Mouse (Mus musculus): ENCODE measurements at regions not wholly inside any gene's neighbourhood (a gene's known extent, or its start where the extent isn't known, plus 50 kb on each side); places are given as distances from the start of the nearest gene placed in this dataset.
A peak's percentile ranks its signal among the peaks of the same experiment; 100 is the strongest.

GRCm38 (mm10) chr7:67462591-67462990, 89.9 kb upstream of the Mef2a start:
- Histone ChIP-seq H3K36me3 (no peaks in the 10 kb centered on the region), H3K4me2 (replicated peaks) (no peak overlapping the region), H3K27me3 (no peaks in the 10 kb centered on the region), H3K4me3 (replicated peaks) (no peak overlapping the region), H3K9me3 (replicated peaks) (no peaks in the 10 kb centered on the region), H3K27ac (replicated peaks) (no peak overlapping the region), H3K9ac (no peak overlapping the region), H3K4me1 (peaks cover 28% of the 10 kb centered on the region; the same call in 1 of the 2 replicates)
- WGBS: 57% methylated on average over 9 of the region's 9 CpGs
- ATAC-seq (ENCODE audit: insufficient number of reproducible peaks, low FRiP score, low TSS enrichment, low read depth): no peak

GRCm38 (mm10) chr7:67461333-67462255, 88.9 kb upstream of the Mef2a start:
- Histone ChIP-seq H3K27ac (replicated peaks) (no peak overlapping the region; the same call in 1 of the 2 replicates), H3K27me3 (no peaks in the 10 kb centered on the region), H3K9ac (no peak overlapping the region), H3K9me3 (replicated peaks) (no peaks in the 10 kb centered on the region), H3K4me1 (peaks cover 28% of the 10 kb centered on the region; the same call in 1 of the 2 replicates), H3K4me3 (replicated peaks) (no peak overlapping the region), H3K4me2 (replicated peaks) (no peak overlapping the region), H3K36me3 (no peaks in the 10 kb centered on the region)
- no peak for ATAC-seq (ENCODE audit: insufficient number of reproducible peaks, low FRiP score, low TSS enrichment, low read depth)
- WGBS: 79% methylated on average over 11 of the region's 11 CpGs

GRCm38 (mm10) chr7:67459810-67460209, 87.2 kb upstream of the Mef2a start:
- ATAC-seq (ENCODE audit: insufficient number of reproducible peaks, low FRiP score, low TSS enrichment, low read depth): 0 out of 2 replicates have a peak, but pooled peaks have one; percentile 42
- H3K4me3 ChIP-seq (replicated peaks): no peak overlapping the region
- no peaks in the 10 kb centered on the region for H3K36me3 ChIP-seq
- peak overlapping the region; percentile 48; the same call in 1 of the 2 replicates for H3K27ac ChIP-seq (replicated peaks)
- H3K27me3 ChIP-seq: no peaks in the 10 kb centered on the region
- no peak overlapping the region for H3K4me2 ChIP-seq (replicated peaks)
- H3K9me3 ChIP-seq (replicated peaks): no peaks in the 10 kb centered on the region
- WGBS: 60% methylated on average over 10 of the region's 10 CpGs
- peaks cover 28% of the 10 kb centered on the region; the same call in 1 of the 2 replicates for H3K4me1 ChIP-seq
- H3K9ac ChIP-seq: no peak overlapping the region

- 93% methylated on average over 9 of the region's 9 CpGs for WGBS
- H3K36me3 ChIP-seq: no peaks in the 10 kb centered on the region
- no peaks in the 10 kb centered on the region for H3K27me3 ChIP-seq
- no peak overlapping the region for H3K9ac ChIP-seq
- H3K4me1 ChIP-seq: peaks cover 28% of the 10 kb centered on the region; the same call in 1 of the 2 replicates
- no peaks in the 10 kb centered on the region for H3K9me3 ChIP-seq (replicated peaks)
- H3K27ac ChIP-seq (replicated peaks): 0 out of 2 replicates have a peak overlapping the region, but pooled peaks have one; percentile 48
- no peak for ATAC-seq (ENCODE audit: insufficient number of reproducible peaks, low FRiP score, low TSS enrichment, low read depth)
- H3K4me3 ChIP-seq (replicated peaks): no peak overlapping the region
- H3K4me2 ChIP-seq (replicated peaks): no peak overlapping the region
Observed at GRCm38 (mm10) chr7:67459209-67459608, 86.6 kb upstream of the Mef2a start.

GRCm38 (mm10) chr7:67458640-67459039, 86.0 kb upstream of the Mef2a start:
- no peaks in the 10 kb centered on the region for H3K9me3 ChIP-seq (replicated peaks)
- H3K9ac ChIP-seq: no peak overlapping the region
- H3K36me3 ChIP-seq: no peaks in the 10 kb centered on the region
- H3K27me3 ChIP-seq: no peaks in the 10 kb centered on the region
- no peak overlapping the region for H3K27ac ChIP-seq (replicated peaks)
- no peak overlapping the region for H3K4me2 ChIP-seq (replicated peaks)
- peaks cover 27% of the 10 kb centered on the region; the same call in 1 of the 2 replicates for H3K4me1 ChIP-seq
- ATAC-seq (ENCODE audit: insufficient number of reproducible peaks, low FRiP score, low TSS enrichment, low read depth): no peak
- WGBS: 82% methylated on average over 4 of the region's 4 CpGs
- H3K4me3 ChIP-seq (replicated peaks): no peak overlapping the region

- Histone ChIP-seq H3K27ac (replicated peaks) (no peak overlapping the region), H3K27me3 (no peaks in the 10 kb centered on the region), H3K9me3 (replicated peaks) (no peaks in the 10 kb centered on the region), H3K4me1 (peaks cover 21% of the 10 kb centered on the region; the same call in 1 of the 2 replicates), H3K36me3 (no peaks in the 10 kb centered on the region), H3K4me2 (replicated peaks) (no peak overlapping the region), H3K4me3 (replicated peaks) (no peak overlapping the region), H3K9ac (no peak overlapping the region)
- ATAC-seq (ENCODE audit: insufficient number of reproducible peaks, low FRiP score, low TSS enrichment, low read depth): no peak
- 88% methylated on average over 1 of the region's 1 CpGs for WGBS
Observed at GRCm38 (mm10) chr7:67457898-67458297, 85.2 kb upstream of the Mef2a start.

- H3K9ac ChIP-seq: no peak overlapping the region
- ATAC-seq (ENCODE audit: insufficient number of reproducible peaks, low FRiP score, low TSS enrichment, low read depth): no peak
- 67% methylated on average over 4 of the region's 4 CpGs for WGBS
- no peak overlapping the region for H3K27ac ChIP-seq (replicated peaks)
- H3K4me1 ChIP-seq: peaks cover 9% of the 10 kb centered on the region; the same call in 1 of the 2 replicates
- H3K36me3 ChIP-seq: no peaks in the 10 kb centered on the region
- H3K4me2 ChIP-seq (replicated peaks): no peak overlapping the region
- H3K27me3 ChIP-seq: no peaks in the 10 kb centered on the region
- H3K9me3 ChIP-seq (replicated peaks): no peaks in the 10 kb centered on the region
- H3K4me3 ChIP-seq (replicated peaks): no peak overlapping the region
Observed at GRCm38 (mm10) chr7:67456015-67456414, 83.4 kb upstream of the Mef2a start.

GRCm38 (mm10) chr7:67454458-67454857, 81.8 kb upstream of the Mef2a start:
- no peak overlapping the region for H3K4me3 ChIP-seq (replicated peaks)
- H3K4me2 ChIP-seq (replicated peaks): no peak overlapping the region
- 29% methylated on average over 4 of the region's 4 CpGs for WGBS
- no peak overlapping the region for H3K27ac ChIP-seq (replicated peaks)
- no peaks in the 10 kb centered on the region for H3K9me3 ChIP-seq (replicated peaks)
- H3K36me3 ChIP-seq: no peaks in the 10 kb centered on the region
- no peak for ATAC-seq (ENCODE audit: insufficient number of reproducible peaks, low FRiP score, low TSS enrichment, low read depth)
- no peaks in the 10 kb centered on the region for H3K4me1 ChIP-seq
- no peaks in the 10 kb centered on the region for H3K27me3 ChIP-seq
- H3K9ac ChIP-seq: no peak overlapping the region

- H3K9me3 ChIP-seq (replicated peaks): no peaks in the 10 kb centered on the region
- peak; percentile 54; the same call in 1 of the 2 replicates for ATAC-seq (ENCODE audit: insufficient number of reproducible peaks, low FRiP score, low TSS enrichment, low read depth)
- WGBS: 83% methylated on average over 6 of the region's 6 CpGs
Observed at GRCm38 (mm10) chr7:67451157-67451793, 78.6 kb upstream of the Mef2a start.

GRCm38 (mm10) chr7:67446606-67447005, 73.9 kb upstream of the Mef2a start:
- H3K27me3 ChIP-seq: no peaks in the 10 kb centered on the region
- H3K9me3 ChIP-seq (replicated peaks): no peaks in the 10 kb centered on the region
- H3K4me2 ChIP-seq (replicated peaks): no peak overlapping the region
- H3K4me3 ChIP-seq (replicated peaks): no peak overlapping the region
- no peak for ATAC-seq (ENCODE audit: insufficient number of reproducible peaks, low FRiP score, low TSS enrichment, low read depth)
- 66% methylated on average over 9 of the region's 9 CpGs for WGBS
- no peak overlapping the region for H3K9ac ChIP-seq
- H3K4me1 ChIP-seq: peaks cover 42% of the 10 kb centered on the region
- H3K36me3 ChIP-seq: no peaks in the 10 kb centered on the region
- H3K27ac ChIP-seq (replicated peaks): no peak overlapping the region

More at GRCm38 (mm10) chr7:67451157-67451793, 78.6 kb upstream of the Mef2a start:
- Histone ChIP-seq H3K27me3 (no peaks in the 10 kb centered on the region), H3K4me3 (replicated peaks) (no peak overlapping the region), H3K4me2 (replicated peaks) (no peak overlapping the region), H3K27ac (replicated peaks) (no peak overlapping the region), H3K36me3 (no peaks in the 10 kb centered on the region), H3K4me1 (peaks cover 2% of the 10 kb centered on the region; the same call in 1 of the 2 replicates), H3K9ac (no peak overlapping the region)

Data from embryonic facial prominence, embryonic 15.5 days (tissue).